Mouse (Mus musculus) liver, embryonic 12.5 days (tissue): ENCODE data around the gene 1700029I15Rik. TPM values are rescaled to one million over a fixed set of nuclear protein-coding genes. Genes with fewer than 3 reads are reported as not detected.

ENCODE experiments used
- ATAC-seq: fragments of 200-750 bp; cut with Nextera tagmentation; 2 replicates; pipeline ENCODE4 v1.8.0; 2017; ENCODE audit warnings: moderate number of reproducible peaks, mild to moderate bottlenecking, moderate library complexity
- H3K27ac ChIP-seq: fragments of 300-500 bp; sonication (generic); 2 replicates; pipeline ENCODE4 v1.5.1; 2016; ENCODE audit warnings: mild to moderate bottlenecking
- H3K27me3 ChIP-seq: fragments of 300-500 bp; sonication (generic); replicated peaks from 2 replicates; pipeline ENCODE4 v1.6.1; 2016; ENCODE audit warnings: mild to moderate bottlenecking, moderate library complexity
- H3K36me3 ChIP-seq: fragments of 300-500 bp; sonication (generic); 2 replicates; pipeline ENCODE4 v1.6.1; 2016; ENCODE audit warnings: mild to moderate bottlenecking, moderate library complexity
- H3K4me1 ChIP-seq: fragments of 300-500 bp; sonication (generic); 2 replicates; pipeline ENCODE4 v1.6.1; 2016
- H3K4me2 ChIP-seq: fragments of 300-500 bp; sonication (generic); 2 replicates; pipeline ENCODE4 v1.6.1; 2016; ENCODE audit warnings: mild to moderate bottlenecking, moderate library complexity
- H3K4me3 ChIP-seq: fragments of 300-500 bp; sonication (generic); 2 replicates; pipeline ENCODE4 v1.5.1; 2016; ENCODE audit warnings: mild to moderate bottlenecking, moderate library complexity
- H3K9ac ChIP-seq: fragments of 300-500 bp; sonication (generic); 2 replicates; pipeline ENCODE4 v1.6.1; 2016; ENCODE audit warnings: mild to moderate bottlenecking, moderate library complexity
- H3K9me3 ChIP-seq: fragments of 300-500 bp; sonication (generic); replicated peaks from 2 replicates; pipeline ENCODE4 v1.6.1; 2016; ENCODE audit warnings: mild to moderate bottlenecking, moderate library complexity
- WGBS: fragments of 180-500 bp; shearing (Covaris S2); methylation state at CpG from one replicate; pipeline ENCODE4 v1.1.7; 2016; ENCODE audit not compliant: insufficient replicate concordance; 5-methylcytosine and 5-hydroxymethylcytosine counted together
- microRNA-seq: library from miRNA; unstranded; fragments of <30 nt; microRNA quantifications from one replicate; pipeline ENCODE4, GENCODE M21; 2017
- polyA plus RNA-seq: library from polyadenylated mRNA; unstranded; fragments of >200 nt; fragmentation: Nextera tagmentation; extraction: Ambion mirVana; gene quantifications from 2 replicates; pipeline ENCODE4 v1.2.1, GENCODE M21; 2016

The 1700029I15Rik gene
- polyA plus RNA-seq, 1 experiment from 2014 or later: 1.1 TPM

GRCm38 (mm10) chr2:92433578-92434374 lies 51.4 kb downstream of the 1700029I15Rik start, which contains the start of gene Cry2:
Gene Cry2 (minus strand): TSS chr2:92434043.
- H3K4me1 ChIP-seq: peaks cover 72% of the 10 kb centered on the region
- H3K9me3 ChIP-seq: no peaks in the 10 kb centered on the region
- under 1% methylated on average over 76 of the region's 76 CpGs for WGBS
- peaks cover 7% of the 10 kb centered on the region; the same call in 1 of the 2 replicates for H3K27me3 ChIP-seq
- H3K27ac ChIP-seq: peak within 1 kb of the TSS; percentile 83
- ATAC-seq: peak; percentile 97
- H3K36me3 ChIP-seq: 0 out of 2 replicates have a peak, but pooled peaks cover 7% of the 10 kb centered on the region
- peak within 1 kb of the TSS; percentile 99 for H3K4me2 ChIP-seq
- peak within 1 kb of the TSS; percentile 90 for H3K9ac ChIP-seq
- H3K4me3 ChIP-seq: peak within 1 kb of the TSS; percentile 87

GRCm38 (mm10) chr2:92434375-92434745 lies 52.0 kb downstream of the 1700029I15Rik start:
- ATAC-seq: no peak
- Histone ChIP-seq H3K36me3 (0 out of 2 replicates have a peak, but pooled peaks cover 5% of the 10 kb centered on the region), H3K27ac (no peak overlapping the region), H3K4me3 (peak overlapping the region; percentile 87), H3K9ac (peak overlapping the region; percentile 68), H3K4me1 (peaks cover 67% of the 10 kb centered on the region), H3K4me2 (peak overlapping the region; percentile 99), H3K9me3 (no peaks in the 10 kb centered on the region), H3K27me3 (peaks cover 7% of the 10 kb centered on the region; the same call in 1 of the 2 replicates)
- 12% methylated on average over 12 of the region's 12 CpGs for WGBS

- Histone ChIP-seq H3K27ac (no peak overlapping the region), H3K27me3 (peaks cover 7% of the 10 kb centered on the region; the same call in 1 of the 2 replicates), H3K9me3 (no peaks in the 10 kb centered on the region), H3K36me3 (no peaks in the 10 kb centered on the region), H3K4me1 (peaks cover 60% of the 10 kb centered on the region), H3K4me2 (peak overlapping the region; percentile 99), H3K4me3 (no peak overlapping the region), H3K9ac (no peak overlapping the region)
- WGBS: 61% methylated on average over 6 of the region's 6 CpGs
- ATAC-seq: no peak
Measured at GRCm38 (mm10) chr2:92435023-92435422, 52.7 kb downstream of the 1700029I15Rik start.

Small RNA genes within 50 kb of the gene (microRNA-seq; reads per million reads assigned to microRNA genes)
- not detected for gene Mir7000

Other genes starting within 250 kb of the 1700029I15Rik start
- 20.1 and 21.2 TPM in 2 replicates for gene Pex16, start 7.9 kb upstream of the 1700029I15Rik start, polyA plus RNA-seq
- 1.8 and 2.0 TPM in 2 replicates for gene Large2, start 7.7 kb upstream of the 1700029I15Rik start, polyA plus RNA-seq
- gene Mapk8ip1, start 18.7 kb downstream of the 1700029I15Rik start, polyA plus RNA-seq: 4.6 and 4.7 TPM in 2 replicates
- 14.1 and 14.5 TPM in 2 replicates for gene Cry2, start 51.5 kb downstream of the 1700029I15Rik start, polyA plus RNA-seq
- gene Slc35c1, start 78.0 kb downstream of the 1700029I15Rik start, polyA plus RNA-seq: 15.3 and 15.5 TPM in 2 replicates
- gene Chst1, start 217.2 kb downstream of the 1700029I15Rik start, polyA plus RNA-seq: 0.56 and 0.59 TPM in 2 replicates